Mouse (Mus musculus): ENCODE measurements around the gene Pten.
"Not testable (repeated sequence)": the region's sequence is repeated elsewhere in the genome, so short reads cannot be mapped to it uniquely, and the experiment has no call there.

Gene Pten

GRCm38 (mm10) chr19:32808690-32809089 lies 51.4 kb downstream of the Pten start:
- no peak for DNase-seq (ENCODE audit: low read depth)

GRCm38 (mm10) chr19:32809117-32809516 lies 51.8 kb downstream of the Pten start:
- DNase-seq (ENCODE audit: low read depth), result no peak

GRCm38 (mm10) chr19:32818759-32819158 lies 61.5 kb downstream of the Pten start:
- DNase-seq (ENCODE audit: low read depth), result no peak

- DNase-seq (ENCODE audit: low read depth), result not testable (repeated sequence)
These were observed 65.7 kb downstream of the Pten start for GRCm38 (mm10) chr19:32822959-32823358.

GRCm38 (mm10) chr19:32826616-32827015 lies 69.3 kb downstream of the Pten start:
- no peak for DNase-seq (ENCODE audit: low read depth)

- DNase-seq (ENCODE audit: low read depth), result no peak
These were observed 72.6 kb downstream of the Pten start for GRCm38 (mm10) chr19:32829871-32830270.

GRCm38 (mm10) chr19:32831286-32831685 lies 74.0 kb downstream of the Pten start:
- DNase-seq (ENCODE audit: low read depth), result peak; percentile 33

- peak; percentile 9 for DNase-seq (ENCODE audit: low read depth)
These were observed 83.2 kb downstream of the Pten start for GRCm38 (mm10) chr19:32840491-32840890.

- no peak for DNase-seq (ENCODE audit: low read depth)
These were observed 87.2 kb downstream of the Pten start for GRCm38 (mm10) chr19:32844486-32844885.

- no peak for DNase-seq (ENCODE audit: low read depth)
These were observed 90.7 kb downstream of the Pten start for GRCm38 (mm10) chr19:32848041-32848440.

- DNase-seq (ENCODE audit: low read depth), result no peak
These were observed 95.0 kb downstream of the Pten start for GRCm38 (mm10) chr19:32852306-32852705.

- no peak for DNase-seq (ENCODE audit: low read depth)
These were observed 104.6 kb downstream of the Pten start for GRCm38 (mm10) chr19:32861675-32862575.

- no peak for DNase-seq (ENCODE audit: low read depth)
These were observed 109.5 kb downstream of the Pten start for GRCm38 (mm10) chr19:32866765-32867164.

- DNase-seq (ENCODE audit: low read depth), result no peak
These were observed 110.0 kb downstream of the Pten start for GRCm38 (mm10) chr19:32867181-32867897.

- DNase-seq (ENCODE audit: low read depth), result no peak
These were observed 111.3 kb downstream of the Pten start for GRCm38 (mm10) chr19:32868560-32868959.

GRCm38 (mm10) chr19:32869053-32869680 lies 111.9 kb downstream of the Pten start:
- peak; percentile 76 for DNase-seq (ENCODE audit: low read depth)

- no peak for DNase-seq (ENCODE audit: low read depth)
These were observed 116.8 kb downstream of the Pten start for GRCm38 (mm10) chr19:32873904-32874637.

Measured in fibroblast of lung, adult 2 months (primary cell).